Mouse (Mus musculus) spleen, adult 2 months (tissue): ENCODE data around the gene Slc8b1.

Experiments
- CTCF ChIP-seq: fragments of 200-500 bp; IDR thresholded peaks from 2 replicates; pipeline ENCODE4 v1.5.1; 2011; ENCODE audit warnings: mild to moderate bottlenecking, inconsistent platforms; ENCODE audit not compliant: insufficient read depth, insufficient read length, insufficient replicate concordance; ENCODE audit errors: extremely low read depth
- POLR2A ChIP-seq: fragments of 200-500 bp; IDR thresholded peaks from 2 replicates; pipeline ENCODE4 v1.6.1; 2011; ENCODE audit warnings: low read depth, low read length, inconsistent platforms

GRCm38 (mm10) chr5:120574469-120575063 lies 63.6 kb downstream of the Slc8b1 start:
- TF ChIP-seq POLR2A (no peak), CTCF (no peak)
